Mouse (Mus musculus) thymus, postnatal 10 days (tissue): ENCODE data around the gene 1600014C23Rik.

Source experiments
- DNase-seq, 2 experiments: peaks; one replicate each; pipeline ENCODE4 v3.0.0; 2021; ENCODE audit warnings: low spot score in 2 of 2

Gene 1600014C23Rik

GRCm38 (mm10) chr17:45752053-45752452, 18.4 kb upstream of the 1600014C23Rik start:
- no peak for DNase-seq

GRCm38 (mm10) chr17:45751359-45751758, 17.7 kb upstream of the 1600014C23Rik start:
- DNase-seq = no peak

GRCm38 (mm10) chr17:45749100-45749499, 15.5 kb upstream of the 1600014C23Rik start:
- no peak for DNase-seq

GRCm38 (mm10) chr17:45747858-45748785, 14.5 kb upstream of the 1600014C23Rik start:
- peak in 1 of 2 experiments; percentile 37 for DNase-seq

- no peak for DNase-seq
These were observed 13.6 kb upstream of the 1600014C23Rik start for GRCm38 (mm10) chr17:45747293-45747692.

GRCm38 (mm10) chr17:45746755-45747154, 13.1 kb upstream of the 1600014C23Rik start:
- DNase-seq = no peak

- DNase-seq = no peak
These were observed 12.0 kb upstream of the 1600014C23Rik start for GRCm38 (mm10) chr17:45745629-45746028.

GRCm38 (mm10) chr17:45742371-45743147, 8.9 kb upstream of the 1600014C23Rik start:
- DNase-seq = no peak

GRCm38 (mm10) chr17:45737078-45737601, 3.5 kb upstream of the 1600014C23Rik start:
- DNase-seq = no peak

GRCm38 (mm10) chr17:45736311-45737077, 2.9 kb upstream of the 1600014C23Rik start:
- peak; percentile 83 to 90 for DNase-seq

- DNase-seq = peak; percentile 62 to 80
These were observed 2.0 kb upstream of the 1600014C23Rik start for GRCm38 (mm10) chr17:45735382-45736310.

GRCm38 (mm10) chr17:45734881-45735280, 1.2 kb upstream of the 1600014C23Rik start:
- no peak for DNase-seq

GRCm38 (mm10) chr17:45734333-45734732, 689 bp upstream of the 1600014C23Rik start:
- DNase-seq = no peak

GRCm38 (mm10) chr17:45733038-45733734, 458 bp downstream of the 1600014C23Rik start:
- no peak for DNase-seq

- peak; percentile 79 to 89 for DNase-seq
These were observed 2.3 kb downstream of the 1600014C23Rik start for GRCm38 (mm10) chr17:45731172-45731864.

- DNase-seq = no peak
These were observed 2.9 kb downstream of the 1600014C23Rik start for GRCm38 (mm10) chr17:45730696-45731095.

- no peak for DNase-seq
These were observed 4.3 kb downstream of the 1600014C23Rik start for GRCm38 (mm10) chr17:45729387-45729786.

- no peak for DNase-seq
These were observed 5.5 kb downstream of the 1600014C23Rik start for GRCm38 (mm10) chr17:45727983-45728723.
